Mouse (Mus musculus) thymus, postnatal 0 days (tissue): Measurements from ENCODE around the gene Hmx1. TPM values are rescaled to one million over a fixed set of nuclear protein-coding genes. Genes with fewer than 3 reads are reported as not detected.
A peak's percentile ranks its signal among the peaks of the same experiment; 100 is the strongest.

ENCODE experiments used
- DNase-seq: peaks from one replicate; pipeline ENCODE4 v3.0.0-alpha.2; 2015; ENCODE audit warnings: low spot score
- polyA plus RNA-seq: library from polyadenylated mRNA; unstranded; fragments of >200 nt; fragmentation: Nextera tagmentation; extraction: Ambion mirVana; gene quantifications from 2 replicates; pipeline ENCODE4 v1.2.1, GENCODE M21; 2015

Gene Hmx1
- 0.14 TPM in 1 of 2 replicates, not detected in the other for polyA plus RNA-seq

DNA sequence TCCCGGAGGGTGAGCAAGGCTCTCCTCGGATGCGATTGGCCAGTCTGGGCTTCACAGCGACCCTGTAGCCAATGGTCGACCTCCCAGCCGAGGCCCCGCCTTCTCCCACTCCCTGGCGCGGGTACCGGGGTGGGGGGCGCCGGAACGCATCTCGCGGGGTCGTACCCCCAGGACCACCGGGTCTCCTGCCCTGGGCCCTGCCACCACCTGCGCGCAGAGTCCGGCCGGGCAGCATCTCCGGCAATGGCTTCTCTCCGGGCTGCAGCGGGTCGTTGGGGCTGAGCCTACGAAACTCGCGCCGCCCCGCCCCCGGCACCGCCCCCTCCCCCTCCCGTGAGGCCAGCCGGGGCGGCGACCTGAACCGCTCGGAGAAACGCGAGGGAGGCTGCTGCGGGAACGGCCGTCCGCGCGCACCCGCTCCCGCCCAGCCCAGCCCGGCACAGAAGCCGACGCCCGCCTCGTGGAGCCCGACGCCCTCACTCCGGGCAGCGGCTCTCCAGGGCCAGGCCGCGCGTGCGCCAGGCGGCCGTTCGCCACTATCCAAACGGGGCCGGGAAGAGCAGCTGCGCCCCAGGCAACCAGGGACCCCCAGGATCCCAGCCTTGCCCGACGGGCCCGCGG, at the start of gene Hmx1:
Hmx1 (plus strand) TSS at position 618 of the 621 bp plus-strand sequence.
- no peak for DNase-seq

DNA sequence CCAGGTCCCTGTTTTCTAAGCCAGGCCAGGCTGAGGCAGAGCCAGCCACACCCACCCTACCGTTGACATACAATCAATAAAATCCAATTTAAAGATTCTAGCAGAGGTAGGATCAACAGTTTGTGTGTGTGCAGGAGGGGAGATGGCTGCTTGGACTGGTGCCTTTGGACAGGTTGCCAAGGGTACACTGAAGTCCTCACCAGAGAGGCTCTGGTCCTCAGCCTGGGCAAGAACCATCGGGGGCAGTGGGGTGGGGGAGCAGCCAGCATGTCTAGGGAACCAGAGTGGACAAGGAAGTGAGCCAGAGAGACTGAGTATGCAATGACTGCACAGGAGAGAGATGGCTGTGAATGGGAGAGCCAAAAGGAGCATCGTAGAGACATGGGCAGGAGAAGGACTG, 43.8 kb upstream of the Hmx1 start:
- DNase-seq: no peak

- DNase-seq: peak; percentile 54
Measured at GRCm38 (mm10) chr5:35348794-35349193, 40.1 kb upstream of the Hmx1 start.

- DNase-seq: no peak
Measured at GRCm38 (mm10) chr5:35357544-35358440, 31.1 kb upstream of the Hmx1 start.

- peak; percentile 85 for DNase-seq
Measured at GRCm38 (mm10) chr5:35361570-35362284, 27.2 kb upstream of the Hmx1 start.

- no peak for DNase-seq
Measured at GRCm38 (mm10) chr5:35366241-35367032, 22.5 kb upstream of the Hmx1 start.

- no peak for DNase-seq
Measured at GRCm38 (mm10) chr5:35368916-35369315, 20.0 kb upstream of the Hmx1 start.

- DNase-seq: no peak
Measured at GRCm38 (mm10) chr5:35379066-35379465, 9.8 kb upstream of the Hmx1 start.

DNA sequence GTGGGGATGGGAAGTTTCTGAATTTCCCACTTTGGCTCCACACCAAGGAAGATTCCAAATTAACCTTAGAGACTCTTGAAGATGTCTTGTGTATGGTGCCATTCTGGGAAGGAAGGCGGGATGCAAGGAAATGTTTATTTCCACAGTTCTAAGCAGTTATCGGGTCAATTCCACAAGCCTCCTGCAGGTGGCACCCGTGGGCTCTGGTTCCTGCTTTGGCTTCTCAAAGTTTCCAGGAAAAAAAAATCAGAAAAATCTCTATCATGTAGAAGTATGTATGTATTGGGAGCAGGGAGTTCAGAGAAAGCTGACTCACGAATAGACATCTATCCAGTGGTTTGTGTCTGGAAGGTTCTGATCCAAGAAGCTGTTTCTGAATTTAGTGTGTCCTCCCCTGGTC, 9.1 kb upstream of the Hmx1 start:
- no peak for DNase-seq

DNA sequence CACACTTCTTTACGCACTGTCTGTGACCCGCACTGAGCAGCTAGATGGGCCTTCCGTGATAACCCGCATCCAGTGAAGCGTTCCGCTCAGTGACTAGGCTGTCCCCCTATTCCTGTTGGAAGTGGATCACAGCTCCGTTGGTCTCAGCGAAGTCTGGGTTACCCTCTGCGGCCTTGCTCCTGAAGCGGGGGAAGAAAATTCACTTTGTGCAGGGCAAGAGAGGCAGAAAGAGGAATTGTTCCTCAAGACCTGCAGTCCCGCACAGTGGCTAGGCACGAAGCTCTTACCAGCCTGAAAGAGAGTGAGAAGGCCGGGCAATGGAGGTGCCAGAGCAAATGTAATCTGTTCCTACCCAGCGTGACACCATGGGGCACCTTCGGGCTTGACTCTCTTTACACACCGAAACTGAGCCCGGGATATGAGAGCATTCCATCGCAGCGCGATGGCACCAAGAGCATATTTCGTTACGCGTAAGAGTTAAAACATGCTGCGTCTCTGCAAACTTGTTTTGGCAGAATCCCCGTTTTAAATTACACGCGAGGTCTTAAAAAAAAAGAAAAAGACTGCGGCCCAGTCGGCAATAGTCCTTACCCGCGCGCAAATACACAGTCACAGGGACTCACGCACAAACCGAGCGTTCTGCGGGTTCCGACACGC, 946 bp upstream of the Hmx1 start:
- no peak for DNase-seq

- DNase-seq: no peak
Measured at GRCm38 (mm10) chr5:35389441-35389840, 533 bp downstream of the Hmx1 start.

GRCm38 (mm10) chr5:35389915-35390314, 1.0 kb downstream of the Hmx1 start:
- no peak for DNase-seq

DNA sequence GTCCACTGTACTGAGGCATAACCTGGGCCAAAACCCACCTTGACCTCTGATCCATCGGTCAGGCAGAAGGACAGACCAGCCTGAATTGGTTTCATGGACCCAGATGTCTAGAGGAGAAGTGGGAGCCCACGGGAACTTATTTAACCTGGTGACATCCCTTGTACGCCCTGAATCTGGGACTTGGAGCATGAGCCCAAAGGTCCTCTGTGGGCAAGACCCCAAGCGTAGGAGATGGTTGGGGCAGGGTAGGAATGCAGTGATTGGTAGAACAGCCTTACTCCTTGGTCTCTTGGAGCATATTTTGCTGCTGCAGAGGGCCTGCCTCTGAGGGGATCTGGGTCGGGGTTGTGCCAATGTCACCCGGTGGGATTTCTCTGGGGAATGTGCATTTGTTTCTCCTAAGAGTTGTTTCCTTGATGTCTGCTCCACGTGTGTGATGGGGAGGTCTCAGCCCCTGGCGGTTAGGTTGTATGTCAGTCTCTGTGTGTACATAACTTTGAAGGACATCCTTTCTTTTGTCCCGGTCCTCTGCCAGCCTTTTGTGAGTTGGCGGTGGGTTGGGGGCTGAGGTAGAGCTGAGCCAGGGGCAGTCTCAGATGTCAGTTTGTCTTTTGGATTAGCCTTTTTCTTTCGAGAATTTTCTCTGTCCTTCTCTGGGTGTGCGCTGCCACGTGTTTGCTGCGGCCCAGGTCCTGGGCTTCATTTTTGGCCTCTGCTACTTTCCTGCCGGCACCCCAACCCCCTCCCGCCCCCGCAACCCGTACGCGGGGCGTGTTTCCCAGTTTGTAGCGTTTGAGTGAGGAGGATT, 2.1 kb downstream of the Hmx1 start:
- no peak for DNase-seq

GRCm38 (mm10) chr5:35391656-35392333, 2.9 kb downstream of the Hmx1 start:
- DNase-seq: no peak

DNA sequence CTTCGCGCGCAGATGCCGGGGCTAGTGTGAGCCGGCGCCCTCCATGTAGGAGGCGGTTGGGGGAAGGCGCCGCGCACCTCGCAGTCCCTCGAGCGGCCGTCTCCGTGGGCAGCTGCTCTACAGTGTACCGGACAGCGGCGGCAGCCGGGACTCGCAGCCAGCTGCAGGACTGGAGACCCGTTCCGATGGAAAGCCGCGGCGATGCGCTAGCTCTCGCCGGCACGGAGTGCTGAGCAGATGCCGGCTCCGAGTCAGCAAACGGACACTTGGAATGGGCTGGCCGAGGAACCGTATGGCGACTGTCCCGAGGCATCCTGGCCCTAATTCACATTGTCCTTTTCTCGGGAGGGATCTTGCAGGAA, 3.4 kb downstream of the Hmx1 start:
- DNase-seq: no peak

DNA sequence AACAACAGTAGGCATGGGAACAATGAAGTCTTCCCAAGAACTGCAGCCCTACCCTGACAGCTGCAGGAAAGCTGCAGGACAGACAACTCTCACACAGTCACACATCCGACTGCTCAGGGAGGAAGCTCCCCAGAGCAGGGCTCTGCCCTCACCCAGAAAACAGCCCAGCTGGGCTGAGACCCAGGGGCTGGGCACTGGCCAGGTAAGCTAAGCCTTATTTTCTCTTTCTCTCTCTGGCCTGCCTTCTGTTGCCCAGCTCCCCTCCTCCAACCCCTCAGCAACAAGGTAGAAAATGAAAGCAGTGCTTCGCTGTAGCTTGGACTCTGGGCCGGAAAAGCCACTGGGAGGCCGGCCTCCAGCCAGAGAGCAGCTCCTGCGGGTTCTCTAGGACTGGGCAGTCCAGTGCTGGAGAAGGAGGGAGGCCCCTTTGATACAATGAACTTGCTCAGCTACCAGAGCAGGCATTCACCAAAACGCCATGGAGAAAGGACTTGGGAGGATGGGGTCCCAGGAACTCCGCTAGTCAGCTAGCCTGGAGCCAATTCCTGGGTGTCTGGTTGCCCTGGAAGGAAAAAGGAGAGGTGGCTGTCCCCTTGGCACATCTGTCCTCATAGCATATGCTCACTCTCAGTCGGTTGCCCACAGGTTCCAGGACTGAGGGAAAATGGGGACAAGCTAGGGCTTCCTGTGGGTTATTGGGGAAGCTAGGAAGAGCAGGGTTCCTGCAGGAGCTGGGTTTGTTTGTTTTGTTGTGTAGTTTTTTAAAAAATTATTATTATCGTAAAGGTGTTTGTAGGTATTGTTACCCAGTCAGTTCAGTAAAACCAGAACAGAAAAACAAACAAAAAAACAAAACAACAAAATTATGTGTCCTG, 6.9 kb downstream of the Hmx1 start:
- DNase-seq: no peak

DNA sequence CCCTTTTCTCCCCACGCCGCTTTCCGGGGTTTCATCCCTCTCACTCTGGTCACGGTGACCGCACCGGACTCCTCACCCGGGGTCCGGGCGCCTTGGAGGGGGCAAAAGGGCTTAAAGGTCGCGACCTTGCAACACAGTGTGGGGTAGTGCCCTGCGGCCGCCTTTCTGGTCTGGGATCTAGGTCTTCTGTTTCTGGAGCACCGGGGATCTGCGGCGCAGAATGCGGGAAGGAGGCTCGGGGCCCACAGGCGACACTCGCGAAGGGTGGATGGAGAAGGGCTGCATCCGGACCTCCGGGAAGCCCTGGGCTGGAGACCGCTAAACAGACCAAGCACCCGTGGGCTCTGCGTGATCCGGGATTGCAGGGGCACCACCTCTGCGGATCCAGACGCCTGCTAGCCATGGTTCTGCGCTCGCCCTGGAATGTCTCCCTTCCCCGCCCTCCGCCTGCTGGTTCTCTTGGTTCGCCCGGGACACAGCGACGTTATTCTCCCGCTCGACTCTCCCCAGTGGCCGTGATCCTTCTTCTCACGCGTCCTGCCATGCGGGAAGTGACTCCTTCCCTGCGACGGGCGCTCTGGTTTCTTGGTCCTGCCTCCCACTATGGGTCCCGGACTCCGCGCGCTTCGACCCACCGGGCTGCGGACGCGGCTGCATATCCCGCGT, 8.2 kb downstream of the Hmx1 start:
- no peak for DNase-seq
